Mouse (Mus musculus): ENCODE results near the gene Mlf2.
A peak's percentile ranks its signal among the peaks of the same experiment; 100 is the strongest.
"Not testable (repeated sequence)": the region's sequence is repeated elsewhere in the genome, so short reads cannot be mapped to it uniquely, and the experiment has no call there.

Gene Mlf2

GRCm38 (mm10) chr6:124930754-124931524 lies at the start of gene Mlf2:
Mlf2 (plus strand) TSS chr6:124931386.
- peak; percentile 98 for DNase-seq (ENCODE audit: low spot score in 2 of 2)

GRCm38 (mm10) chr6:124881821-124882220 lies 49.4 kb upstream of the Mlf2 start:
- DNase-seq (ENCODE audit: low spot score in 2 of 2): no peak

DNA sequence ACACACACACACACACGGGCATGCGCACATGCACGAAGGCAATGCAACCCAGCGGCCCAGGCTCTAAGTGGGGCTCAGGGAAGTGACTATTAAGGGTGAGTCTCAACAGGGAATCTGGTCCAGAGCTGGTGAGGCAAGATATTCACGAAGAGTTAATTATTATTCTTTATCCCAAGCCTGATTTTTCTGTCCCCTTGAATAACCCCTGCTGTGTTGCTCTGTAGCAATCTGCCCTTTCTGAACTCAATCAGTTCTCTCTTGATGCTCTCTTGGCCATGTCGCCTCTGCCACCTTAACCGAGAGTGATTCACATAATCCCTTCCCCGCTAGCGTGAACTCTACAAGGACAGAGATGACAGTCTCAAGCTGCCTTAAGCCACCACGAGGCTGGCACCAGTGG lies 47.8 kb upstream of the Mlf2 start:
- no peak for DNase-seq (ENCODE audit: low spot score in 2 of 2)

GRCm38 (mm10) chr6:124884714-124885500 lies 46.3 kb upstream of the Mlf2 start:
- DNase-seq (ENCODE audit: low spot score in 2 of 2): no peak

DNA sequence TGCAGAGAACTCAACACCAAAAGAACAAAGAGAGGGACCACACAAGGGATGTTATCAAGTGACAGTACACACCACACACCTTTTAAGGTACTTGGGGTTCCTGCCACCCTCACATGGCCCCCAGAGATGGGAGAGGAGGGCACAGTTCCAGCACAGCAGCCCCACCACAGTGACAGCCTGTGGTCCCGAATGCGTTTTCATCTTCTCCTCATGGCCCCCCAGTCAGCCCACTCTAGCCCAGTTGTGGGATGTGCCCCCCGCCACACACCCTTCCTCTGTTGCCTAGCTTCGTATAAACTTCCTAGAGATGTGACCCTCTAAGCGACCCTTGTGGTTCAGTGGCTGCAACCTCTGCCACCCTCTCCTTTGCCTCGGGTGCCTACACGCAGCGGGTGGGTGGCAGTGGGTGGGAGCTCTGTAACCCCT lies 45.2 kb upstream of the Mlf2 start:
- no peak for DNase-seq (ENCODE audit: low spot score in 2 of 2)

DNA sequence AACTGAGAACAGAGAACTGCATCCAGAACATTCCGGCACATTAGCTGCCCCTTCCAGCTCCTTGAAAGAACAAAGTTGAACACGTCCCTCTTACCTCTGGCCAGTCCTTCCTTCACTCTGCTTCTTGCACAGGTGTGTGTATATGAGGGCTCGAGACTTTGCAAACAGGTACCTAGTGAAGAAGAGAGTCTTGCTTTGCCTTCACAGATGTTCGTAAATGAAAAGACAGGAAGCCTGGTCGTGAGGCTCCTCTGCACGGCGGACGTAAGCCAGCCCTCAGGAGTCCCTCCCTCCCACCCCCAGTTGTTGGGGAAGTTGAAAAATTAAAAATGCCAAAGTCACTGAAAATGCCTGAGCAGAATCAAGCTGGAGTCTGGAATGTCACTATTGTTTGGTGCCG lies 43.2 kb upstream of the Mlf2 start, which contains the start of gene Cd4:
Gene Cd4 (minus strand): TSS at position 236 of the 400 bp plus-strand sequence.
- DNase-seq (ENCODE audit: low spot score in 2 of 2): no peak

- DNase-seq (ENCODE audit: low spot score in 2 of 2): no peak
Measured at GRCm38 (mm10) chr6:124888555-124889125, 42.5 kb upstream of the Mlf2 start.

- no peak for DNase-seq (ENCODE audit: low spot score in 2 of 2)
Measured at GRCm38 (mm10) chr6:124890997-124891396, 40.2 kb upstream of the Mlf2 start.

GRCm38 (mm10) chr6:124894113-124894512 lies 37.1 kb upstream of the Mlf2 start:
- DNase-seq (ENCODE audit: low spot score in 2 of 2): not testable (repeated sequence)

- DNase-seq (ENCODE audit: low spot score in 2 of 2): no peak
Measured at GRCm38 (mm10) chr6:124898359-124898758, 32.8 kb upstream of the Mlf2 start.

DNA sequence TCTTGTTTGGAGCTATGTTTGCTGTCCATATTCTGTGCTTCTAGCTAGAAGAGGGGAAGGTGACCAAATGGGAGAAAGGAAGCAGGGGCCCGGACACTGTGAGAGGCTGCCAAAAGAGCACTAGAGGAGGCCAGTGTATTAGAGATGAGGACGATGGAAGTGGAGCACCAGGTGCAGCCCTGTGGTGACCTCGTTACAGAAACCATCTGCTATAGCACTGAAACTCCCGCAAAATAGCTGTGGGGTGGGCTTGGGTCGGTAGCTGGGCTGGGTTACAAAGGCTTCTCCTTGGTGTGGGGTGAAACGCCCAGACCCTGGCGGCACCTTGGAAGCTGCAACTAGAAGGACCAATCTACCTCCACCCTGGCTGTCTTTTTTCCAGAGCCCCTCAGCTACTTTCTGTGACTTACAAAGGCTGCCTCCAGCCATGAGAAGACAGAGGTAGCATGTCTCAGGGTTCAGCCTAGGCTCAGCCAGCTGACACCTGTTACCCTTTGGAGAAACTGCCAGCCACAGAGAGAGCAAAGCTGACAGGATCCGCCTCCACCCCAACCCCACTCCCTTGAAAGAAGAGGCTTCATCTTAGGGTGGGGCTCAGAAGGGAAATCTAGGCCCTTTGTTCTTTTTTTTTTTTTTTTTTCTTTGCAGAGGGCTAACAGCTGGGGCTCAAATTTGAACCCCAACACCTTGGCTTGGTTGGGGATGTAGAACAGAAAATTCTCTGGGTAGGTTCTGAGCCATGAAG lies 31.0 kb upstream of the Mlf2 start:
- DNase-seq (ENCODE audit: low spot score in 2 of 2): no peak

DNA sequence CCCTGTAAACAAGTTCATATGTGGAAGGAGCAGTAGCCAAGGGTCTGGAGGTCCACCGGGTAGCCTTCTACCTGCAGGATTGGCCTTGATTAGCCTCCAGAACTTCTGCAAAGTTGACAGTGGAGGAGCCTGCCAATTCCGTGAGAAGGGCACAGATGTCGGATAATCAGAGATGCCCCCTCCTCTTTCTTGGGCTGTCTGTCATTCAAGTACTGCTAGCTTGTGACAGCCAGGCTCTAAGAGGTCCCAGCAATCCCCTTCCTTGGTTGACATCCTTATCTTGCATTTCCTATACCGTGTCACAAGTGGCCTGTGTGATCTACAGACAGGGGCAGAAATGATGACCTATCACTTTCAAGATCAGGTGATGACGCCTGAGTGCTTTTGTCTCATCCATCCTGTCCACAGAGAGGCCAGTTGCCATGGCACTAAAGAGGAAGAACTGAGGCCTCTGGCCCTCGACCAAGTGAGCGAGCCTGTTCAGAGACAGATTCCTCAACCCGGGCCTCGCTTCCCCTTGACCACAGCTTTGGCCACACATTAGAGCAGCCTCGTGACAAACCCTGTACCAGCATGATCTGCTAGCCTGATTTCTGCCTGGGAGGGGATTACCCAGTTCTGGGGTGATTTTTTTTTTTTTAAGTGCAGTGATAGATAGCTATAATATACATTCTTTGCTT lies 30.2 kb upstream of the Mlf2 start:
- peak in 1 of 2 experiments; percentile 36 for DNase-seq (ENCODE audit: low spot score in 2 of 2)

- no peak for DNase-seq (ENCODE audit: low spot score in 2 of 2)
Measured at GRCm38 (mm10) chr6:124901851-124902250, 29.3 kb upstream of the Mlf2 start.

- DNase-seq (ENCODE audit: low spot score in 2 of 2): peak; percentile 84 to 86
Measured at GRCm38 (mm10) chr6:124903580-124904151, 27.5 kb upstream of the Mlf2 start.

DNA sequence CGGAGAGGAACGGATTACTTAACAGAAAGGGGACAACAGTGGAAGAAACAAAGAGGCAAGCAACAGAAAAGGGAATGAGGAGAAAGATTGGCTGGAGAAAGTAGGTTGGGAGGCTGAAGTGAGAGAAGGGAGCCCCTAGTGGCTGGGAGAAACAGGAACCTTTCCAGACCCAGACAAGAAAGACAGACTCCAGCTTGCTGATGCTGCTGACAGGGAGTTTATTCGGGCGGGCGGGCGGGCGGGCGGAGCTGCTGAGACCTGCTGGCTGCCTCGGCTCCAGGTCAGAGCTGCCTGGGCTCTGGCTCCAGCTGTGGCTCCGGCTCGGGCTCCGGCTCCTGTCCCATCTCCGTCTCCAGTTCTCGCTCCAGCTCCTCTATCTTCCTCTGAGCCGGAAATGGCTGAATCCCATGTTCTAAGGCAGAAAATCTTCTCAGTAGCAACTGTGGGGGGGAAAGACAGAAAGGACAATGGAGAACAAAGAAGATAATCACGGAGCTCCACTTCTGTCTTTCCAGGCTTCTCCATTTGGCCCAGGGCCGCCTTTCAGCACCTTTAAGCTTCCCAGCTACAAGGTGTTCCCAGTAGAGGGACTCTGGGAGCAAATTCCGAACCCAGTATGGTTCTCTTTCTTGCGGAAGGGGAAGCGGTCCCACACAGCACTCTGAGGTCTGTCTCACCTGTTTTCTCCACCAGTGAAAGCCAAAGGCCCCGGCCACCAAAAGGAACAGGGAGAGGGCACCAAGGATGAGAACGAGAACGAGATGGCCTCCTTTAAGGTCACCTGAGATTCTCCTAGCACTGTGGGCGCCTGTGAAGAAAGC lies 26.8 kb upstream of the Mlf2 start:
- peak; percentile 67 to 81 for DNase-seq (ENCODE audit: low spot score in 2 of 2)

DNA sequence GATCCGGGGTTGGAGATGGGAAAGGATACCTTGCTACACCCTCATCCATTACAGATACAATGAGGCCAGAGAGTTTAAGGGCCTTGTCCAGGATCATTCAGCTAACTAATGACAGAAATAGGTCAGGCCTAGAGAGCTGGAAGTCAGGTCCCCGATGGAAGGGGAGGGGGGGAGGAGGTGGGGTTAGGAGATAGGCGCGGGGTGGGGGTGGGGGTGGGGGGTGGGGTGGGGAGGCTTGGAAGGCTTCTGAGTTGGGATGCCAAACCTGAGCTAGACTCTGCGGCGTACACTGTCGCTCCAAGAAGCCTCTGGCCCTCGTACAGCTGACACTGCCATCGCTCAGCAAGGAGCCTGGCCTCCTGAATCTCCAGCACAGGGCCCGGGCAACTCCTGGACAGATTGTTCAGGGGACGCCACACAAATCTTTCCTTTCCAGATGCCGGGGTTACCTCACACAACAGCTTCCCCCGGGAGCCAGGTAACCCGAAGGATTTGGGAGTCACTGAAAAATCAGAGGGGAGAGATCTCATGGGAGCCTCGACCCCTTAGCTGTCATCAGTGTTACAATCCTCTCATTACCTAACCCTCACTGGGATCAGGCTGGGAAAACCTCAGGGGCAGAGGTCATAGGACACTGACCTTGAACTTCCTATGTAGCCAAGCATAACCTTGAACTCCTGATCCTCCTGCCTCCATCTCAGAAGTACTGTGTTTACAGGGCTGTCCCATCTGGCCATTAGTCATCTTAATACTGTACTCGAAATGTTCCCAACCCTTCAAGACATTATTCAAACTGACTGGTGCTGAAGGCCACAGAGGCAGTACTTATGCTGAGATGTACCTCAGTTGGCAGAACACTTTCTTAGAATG lies 26.0 kb upstream of the Mlf2 start:
- no peak for DNase-seq (ENCODE audit: low spot score in 2 of 2)

DNA sequence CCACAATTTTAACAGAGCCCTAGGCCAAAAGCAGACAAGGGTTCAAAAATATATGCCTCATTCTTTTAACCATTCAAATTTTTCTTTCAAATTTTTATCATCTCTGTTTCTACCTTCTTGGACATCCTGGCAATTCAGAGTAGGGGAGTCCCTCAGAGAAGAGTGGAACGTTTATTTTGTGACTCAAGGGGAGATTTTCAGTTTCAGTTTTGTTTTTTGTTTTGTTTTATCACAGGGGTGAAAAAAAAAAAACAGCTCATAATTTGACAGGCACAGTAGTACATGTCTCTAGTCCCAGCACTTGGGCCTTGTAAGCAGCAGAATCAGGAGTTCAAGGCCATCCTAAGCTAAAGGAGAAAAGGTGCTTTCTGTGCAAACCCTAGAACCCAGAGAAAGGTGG lies 23.4 kb upstream of the Mlf2 start:
- no peak for DNase-seq (ENCODE audit: low spot score in 2 of 2)

DNA sequence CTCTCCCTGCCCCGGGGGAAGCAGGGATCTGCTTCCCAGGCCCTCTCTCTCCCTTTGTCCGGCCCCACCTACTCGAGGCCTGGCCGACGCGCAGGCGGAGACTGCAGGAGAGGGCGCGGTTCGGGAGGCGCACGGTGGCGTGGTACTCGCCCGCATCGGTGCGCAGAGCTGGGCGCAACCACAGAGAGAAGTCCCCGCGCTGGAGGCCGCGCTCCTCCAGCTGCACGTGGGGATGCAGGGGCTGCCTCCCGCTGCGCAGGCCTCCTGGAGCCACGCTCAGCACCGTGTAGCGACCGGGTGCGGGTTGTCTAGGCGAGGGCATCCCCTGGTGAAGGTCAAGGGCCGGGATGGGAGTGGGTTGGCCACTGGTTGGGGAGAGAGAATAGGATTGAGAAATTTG lies 21.2 kb upstream of the Mlf2 start:
- no peak for DNase-seq (ENCODE audit: low spot score in 2 of 2)

All from right cerebral cortex, postnatal 36 days (tissue).